Mouse (Mus musculus) embryonic fibroblast, embryonic 13.5 days (primary cell): Measurements from ENCODE around the gene Clp1.

Experiments
- CTCF ChIP-seq: IDR thresholded peaks from 2 replicates; pipeline ENCODE4 v1.5.1; 2011; ENCODE audit warnings: mild to moderate bottlenecking, control low read depth, low read length, moderate library complexity, borderline replicate concordance; ENCODE audit not compliant: insufficient read depth
- POLR2A ChIP-seq: IDR thresholded peaks from 2 replicates; pipeline ENCODE4 v1.6.1; 2011; ENCODE audit warnings: low read depth, mild to moderate bottlenecking, control low read depth, low read length, moderate library complexity

DNA sequence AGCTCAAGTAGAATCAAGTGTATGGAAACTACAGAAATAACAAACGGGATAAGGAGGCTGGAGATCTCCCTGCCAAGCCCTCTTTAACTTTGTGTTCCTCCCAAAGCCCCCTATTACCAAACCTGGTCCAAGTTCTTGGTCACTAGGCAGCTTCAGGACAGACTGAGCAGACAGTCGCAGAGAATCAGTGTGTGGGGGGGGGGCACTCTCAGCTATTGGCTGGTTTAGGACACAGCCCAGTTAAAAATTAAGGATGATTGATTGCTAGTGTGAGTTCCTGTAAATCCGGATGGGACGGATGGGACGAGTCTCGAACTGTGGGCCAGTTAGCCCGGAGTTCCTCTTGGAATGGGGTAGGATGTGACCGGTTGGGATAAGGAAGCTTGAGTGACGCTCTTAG lies 48.1 kb upstream of the Clp1 start, which contains the start of gene Serping1:
- TF ChIP-seq POLR2A = no peak
- no peak for TF ChIP-seq CTCF
